31 mouse cellular contexts compared by ENCODE assay signal in the genomic region with DNA sequence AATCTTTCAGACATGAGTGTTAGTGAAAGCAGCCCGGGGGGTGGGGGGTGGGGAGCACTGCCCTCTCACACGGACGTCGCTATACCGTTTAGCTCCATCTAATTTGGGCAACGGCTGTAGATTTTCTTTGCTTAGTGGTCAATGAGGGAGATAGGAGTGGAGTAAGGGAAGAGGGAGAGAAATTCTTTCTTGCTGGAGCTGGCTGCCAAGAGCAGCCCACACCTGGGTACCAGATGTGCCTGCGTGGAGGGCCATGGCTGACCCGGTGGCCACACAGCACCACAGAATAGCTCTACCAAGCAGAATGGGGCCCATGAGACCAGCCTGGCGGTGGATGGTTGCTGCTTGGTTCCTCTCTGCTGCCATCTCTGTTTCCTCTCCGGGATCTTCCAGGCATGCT. TPM values are rescaled to one million over a fixed set of nuclear protein-coding genes. Genes with fewer than 3 reads are reported as not detected.
A peak's percentile ranks its signal among the peaks of the same experiment; 100 is the strongest.
DNase-seq lines count a peak whose midpoint lies in the region; ATAC-seq and TF ChIP-seq lines count a peak whose summit lies in the region.
"Had no signal": no experiment of that assay in that cellular context is flagged by ENCODE, and none has a peak within 500 bp of the region (broad histone marks: within the 10 kb centered on the region; RNA-seq: fewer than 3 reads in every experiment).

No protein-coding gene starts in this region.

- no peak overlapping the region for H3K9ac ChIP-seq in heart, embryonic 15.5 days
- H3K9ac ChIP-seq in embryonic facial prominence, embryonic 12.5 days: no peak overlapping the region
- no peak overlapping the region for H3K9ac ChIP-seq in limb, embryonic 12.5 days (replicated peaks)
- H3K9ac ChIP-seq: embryonic facial prominence, embryonic 13.5 days; forebrain, embryonic 15.5 days; intestine, embryonic 15.5 days; liver, postnatal 0 days had no signal

- H3K27me3 ChIP-seq in heart, embryonic 15.5 days: no peaks in the 10 kb centered on the region
- no peaks in the 10 kb centered on the region for H3K27me3 ChIP-seq in embryonic facial prominence, embryonic 12.5 days
- peaks cover 19% of the 10 kb centered on the region for H3K27me3 ChIP-seq in limb, embryonic 12.5 days
- no peaks in the 10 kb centered on the region; the same call in 1 of the 2 replicates for H3K27me3 ChIP-seq in kidney, adult 2 months (replicated peaks; ENCODE audit: control insufficient read depth, insufficient read depth, low read length)
- H3K27me3 ChIP-seq: intestine, embryonic 15.5 days had no signal

- TF ChIP-seq CTCF in kidney, adult 2 months (conservative IDR thresholded peaks at IDR 0.05; ENCODE audit: insufficient read depth, insufficient read length, low read depth, low read length): no peak

- H3K36me3 ChIP-seq in heart, embryonic 15.5 days: no peaks in the 10 kb centered on the region
- no peaks in the 10 kb centered on the region for H3K36me3 ChIP-seq in embryonic facial prominence, embryonic 12.5 days
- no peaks in the 10 kb centered on the region for H3K36me3 ChIP-seq in limb, embryonic 12.5 days
- H3K36me3 ChIP-seq in kidney, adult 2 months (ENCODE audit: control insufficient read depth, insufficient read depth, low read length): no peaks in the 10 kb centered on the region
- H3K36me3 ChIP-seq: embryonic facial prominence, embryonic 13.5 days; forebrain, embryonic 15.5 days; intestine, embryonic 15.5 days; midbrain, embryonic 10.5 days had no signal

- no peaks in the 10 kb centered on the region for H3K9me3 ChIP-seq in heart, embryonic 15.5 days (replicated peaks)
- no peaks in the 10 kb centered on the region for H3K9me3 ChIP-seq in embryonic facial prominence, embryonic 12.5 days
- H3K9me3 ChIP-seq in limb, embryonic 12.5 days: no peaks in the 10 kb centered on the region
- H3K9me3 ChIP-seq: embryonic facial prominence, embryonic 13.5 days; forebrain, embryonic 15.5 days; intestine, embryonic 15.5 days had no signal

- H3K4me1 ChIP-seq in heart, embryonic 15.5 days (replicated peaks): peaks cover 27% of the 10 kb centered on the region
- peaks cover 9% of the 10 kb centered on the region; the same call in 1 of the 2 replicates for H3K4me1 ChIP-seq in embryonic facial prominence, embryonic 12.5 days
- peaks cover 22% of the 10 kb centered on the region for H3K4me1 ChIP-seq in limb, embryonic 12.5 days (replicated peaks)
- no peaks in the 10 kb centered on the region for H3K4me1 ChIP-seq in kidney, adult 2 months (ENCODE audit: control insufficient read depth, insufficient read depth, low read length)
- H3K4me1 ChIP-seq: intestine, embryonic 15.5 days; midbrain, embryonic 10.5 days had no signal

- no peak for DNase-seq in heart, adult 11 months
- DNase-seq in 3T3-L1 (ENCODE audit: low read depth, low spot score): peak; percentile 21
- no peak for DNase-seq in kidney, adult 2 months
- no peak for DNase-seq in layer of hippocampus, adult 8-10 months (ENCODE audit: low spot score in 2 of 2)
- DNase-seq: cerebellum, adult 18-20 months; cerebellum, postnatal 14 days; gastrocnemius, postnatal 10 days; heart, postnatal 14 days; kidney, adult 9 months; kidney, postnatal 14 days; liver, postnatal 0 days; right cerebral cortex, postnatal 14 days; thymus, postnatal 14 days had no signal

- H3K4me2 ChIP-seq in heart, embryonic 15.5 days: no peak overlapping the region
- H3K4me2 ChIP-seq in embryonic facial prominence, embryonic 12.5 days (replicated peaks): no peak overlapping the region
- peak overlapping the region; percentile 30 for H3K4me2 ChIP-seq in limb, embryonic 12.5 days
- H3K4me2 ChIP-seq: embryonic facial prominence, embryonic 13.5 days; forebrain, embryonic 15.5 days; heart, embryonic 11.5 days; intestine, embryonic 15.5 days; liver, embryonic 11.5 days had no signal

- TF ChIP-seq POLR2A in kidney, adult 2 months (IDR thresholded peaks at IDR 0.05; ENCODE audit: low read depth, low read length): no peak

- no peak overlapping the region for H3K4me3 ChIP-seq in heart, embryonic 15.5 days
- H3K4me3 ChIP-seq in embryonic facial prominence, embryonic 12.5 days: no peak overlapping the region
- no peak overlapping the region for H3K4me3 ChIP-seq in limb, embryonic 12.5 days (replicated peaks)
- H3K4me3 ChIP-seq in kidney, adult 2 months (ENCODE audit: insufficient read depth, low read depth, low read length): no peak overlapping the region
- H3K4me3 ChIP-seq: embryonic facial prominence, embryonic 13.5 days; forebrain, embryonic 15.5 days; intestine, embryonic 15.5 days; layer of hippocampus, adult 2 months; midbrain, embryonic 10.5 days had no signal

- no peak for ATAC-seq in heart, embryonic 15.5 days (replicated peaks; ENCODE audit: insufficient number of reproducible peaks, insufficient read depth, low FRiP score, low read depth)
- peak; percentile 56; the same call in 1 of the 2 replicates for ATAC-seq in embryonic facial prominence, embryonic 12.5 days (ENCODE audit: insufficient number of reproducible peaks, insufficient read depth, low FRiP score, low TSS enrichment)
- ATAC-seq in limb, embryonic 12.5 days (ENCODE audit: insufficient number of reproducible peaks, insufficient read depth, low FRiP score, low TSS enrichment, low read depth): peak; percentile 42; the same call in 1 of the 2 replicates
- ATAC-seq: forebrain, embryonic 15.5 days; hindbrain, embryonic 16.5 days; intestine, embryonic 15.5 days; liver, postnatal 0 days; lung, postnatal 0 days; Patski had no signal

- H3K27ac ChIP-seq in heart, embryonic 15.5 days: peak overlapping the region; percentile 94; the same call in 1 of the 2 replicates
- H3K27ac ChIP-seq in embryonic facial prominence, embryonic 12.5 days: peak overlapping the region; percentile 76
- peak overlapping the region; percentile 88 for H3K27ac ChIP-seq in limb, embryonic 12.5 days
- no peak overlapping the region for H3K27ac ChIP-seq in kidney, adult 2 months (ENCODE audit: insufficient read depth, low read depth, low read length)
- H3K27ac ChIP-seq: embryonic facial prominence, embryonic 13.5 days; forebrain, embryonic 15.5 days; intestine, embryonic 15.5 days; layer of hippocampus, adult 2 months; midbrain, embryonic 10.5 days had no signal

- 61% methylated on average over 10 of the region's 10 CpGs for WGBS in heart, embryonic 15.5 days
- WGBS in embryonic facial prominence, embryonic 12.5 days: 38% methylated on average over 10 of the region's 10 CpGs
- 31% methylated on average over 10 of the region's 10 CpGs for WGBS in limb, embryonic 12.5 days
- 75% methylated on average over 10 of the region's 10 CpGs for WGBS in kidney, adult 2 months

RNA-seq across cellular contexts. Expression of gene Uncx, which starts 21.3 kb away (rescaled TPM):
- not detected in 2 replicates for polyA plus RNA-seq in heart, embryonic 15.5 days (2015; fragmentation: Nextera tagmentation; extraction: Ambion mirVana)
- polyA plus RNA-seq in embryonic facial prominence, embryonic 12.5 days (2016; fragmentation: Nextera tagmentation; extraction: Ambion mirVana): 5.0 and 6.4 TPM in 2 replicates
- polyA plus RNA-seq in limb, embryonic 12.5 days (2016; fragmentation: Nextera tagmentation; extraction: Ambion mirVana): 0.11 and 0.23 TPM in 2 replicates
- polyA plus RNA-seq in kidney, adult 2 months (2012; rRNA removed): 1.1 and 1.5 TPM in 2 replicates
- total RNA-seq in layer of hippocampus, adult 8-10 months (2022): not detected
- total RNA-seq: adrenal gland, adult 18-20 months; ES-E14; gastrocnemius, postnatal 10 days; granulocyte monocyte progenitor cell, adult 5-6 weeks; heart, postnatal 14 days; layer of hippocampus, adult 2 months had no signal
- polyA plus RNA-seq: intestine, embryonic 15.5 days; liver, embryonic 11.5 days; liver, postnatal 0 days; lung, postnatal 0 days; Patski; spleen, adult 2 months; testis, adult 2 months had no signal

RNA-seq across cellular contexts. Expression of gene Zfand2a, which starts 37.6 kb away (rescaled TPM):
- 7.2 and 9.8 TPM in 2 replicates for polyA plus RNA-seq in heart, embryonic 15.5 days (2015; fragmentation: Nextera tagmentation; extraction: Ambion mirVana)
- polyA plus RNA-seq in embryonic facial prominence, embryonic 12.5 days (2016; fragmentation: Nextera tagmentation; extraction: Ambion mirVana): 9.6 and 9.9 TPM in 2 replicates
- polyA plus RNA-seq in limb, embryonic 12.5 days (2016; fragmentation: Nextera tagmentation; extraction: Ambion mirVana): 8.1 and 10.9 TPM in 2 replicates
- 11.8 and 12.4 TPM in 2 replicates for polyA plus RNA-seq in kidney, adult 2 months (2012; rRNA removed)
- 10 to 100 TPM; 53.9 to 60.2 (median 54.8) TPM for total RNA-seq in layer of hippocampus, adult 8-10 months (2022)
